Mouse (Mus musculus) layer of hippocampus, postnatal 14 days (tissue): ENCODE measurements at regions not wholly inside any gene's neighbourhood (a gene's known extent, or its start where the extent isn't known, plus 50 kb on each side); places are given as distances from the start of the nearest gene placed in this dataset.

Experiments used
- DNase-seq, 2 experiments: peaks; one replicate each; pipeline ENCODE4 v3.0.0; 2021 to 2022; ENCODE audit warnings: low spot score in 2 of 2, mixed read lengths in 1 of 2

DNA sequence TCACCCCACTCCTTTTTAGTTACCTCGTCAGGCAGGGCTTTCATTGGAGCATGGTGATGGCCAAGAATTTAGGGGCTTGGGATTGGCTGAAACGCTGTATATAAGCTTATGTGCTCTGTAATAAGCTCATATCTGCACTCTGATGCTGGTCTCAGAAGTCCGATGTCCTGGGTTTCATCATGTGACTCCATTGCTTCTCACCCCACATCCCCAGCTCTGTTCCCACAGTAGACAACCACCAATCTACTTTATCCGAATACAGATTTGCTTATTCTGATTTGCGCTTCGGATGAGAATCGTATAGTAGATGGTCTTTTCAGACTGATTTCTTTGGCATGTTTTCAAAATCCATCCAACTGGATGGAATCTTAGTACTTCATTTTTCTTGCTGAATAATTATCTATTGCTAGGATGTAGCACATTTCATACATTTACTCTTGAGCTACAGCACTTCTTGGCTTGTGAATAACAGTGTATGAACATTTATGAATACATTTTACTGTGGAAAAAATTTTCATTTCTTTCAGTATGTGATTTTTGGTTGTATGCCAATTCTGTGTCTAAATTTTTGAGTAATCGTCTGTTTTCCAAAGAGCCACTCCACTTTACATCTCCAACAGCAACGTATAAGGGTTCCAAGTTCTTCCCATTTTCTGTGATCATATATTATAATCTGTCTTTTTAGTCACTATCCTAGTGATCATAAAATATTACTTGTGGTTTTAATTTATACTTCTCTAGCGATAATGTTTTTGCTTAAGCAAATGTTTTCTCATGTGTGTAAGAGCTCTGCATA is 185.7 kb downstream of the Hace1 start:
- DNase-seq, result no peak

DNA sequence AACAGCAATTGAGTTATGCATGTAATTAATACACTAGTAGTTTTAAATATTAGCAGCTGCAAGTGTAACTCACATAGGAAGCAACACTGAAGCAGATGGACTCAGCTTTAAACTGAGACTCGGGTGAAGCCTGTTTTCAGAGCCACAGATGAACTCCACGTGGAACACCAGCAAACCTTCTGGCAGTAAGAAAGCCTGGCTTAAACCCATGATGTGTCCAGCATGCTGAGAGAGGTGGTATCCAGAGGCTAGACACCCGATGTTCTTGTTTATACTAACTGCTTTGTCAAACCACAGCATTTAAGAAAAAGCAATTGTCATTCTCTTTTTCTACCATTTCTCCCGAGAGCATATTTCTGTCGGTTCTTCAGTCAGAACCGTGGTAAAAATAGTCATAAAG is 202.1 kb downstream of the Hace1 start:
- DNase-seq, result no peak

DNA sequence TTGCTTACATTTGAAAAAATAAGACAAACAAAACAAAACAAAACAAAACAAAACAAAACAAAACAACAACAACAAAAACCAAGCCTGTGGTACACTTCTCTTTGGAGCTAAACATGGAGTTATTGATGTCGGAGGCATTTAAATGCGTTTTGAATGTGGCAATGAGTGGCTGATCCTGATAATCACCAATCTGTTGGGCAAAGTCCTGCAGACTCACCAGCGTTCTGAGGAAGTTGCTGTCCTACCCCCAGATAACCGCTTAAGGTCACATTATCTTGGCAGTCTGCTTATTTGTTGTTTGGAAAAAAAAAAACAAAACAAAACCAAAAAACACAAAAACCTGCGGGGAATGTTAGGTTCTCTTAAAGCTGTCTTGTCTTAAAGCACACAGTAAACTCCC is 205.4 kb downstream of the Hace1 start:
- no peak for DNase-seq

DNA sequence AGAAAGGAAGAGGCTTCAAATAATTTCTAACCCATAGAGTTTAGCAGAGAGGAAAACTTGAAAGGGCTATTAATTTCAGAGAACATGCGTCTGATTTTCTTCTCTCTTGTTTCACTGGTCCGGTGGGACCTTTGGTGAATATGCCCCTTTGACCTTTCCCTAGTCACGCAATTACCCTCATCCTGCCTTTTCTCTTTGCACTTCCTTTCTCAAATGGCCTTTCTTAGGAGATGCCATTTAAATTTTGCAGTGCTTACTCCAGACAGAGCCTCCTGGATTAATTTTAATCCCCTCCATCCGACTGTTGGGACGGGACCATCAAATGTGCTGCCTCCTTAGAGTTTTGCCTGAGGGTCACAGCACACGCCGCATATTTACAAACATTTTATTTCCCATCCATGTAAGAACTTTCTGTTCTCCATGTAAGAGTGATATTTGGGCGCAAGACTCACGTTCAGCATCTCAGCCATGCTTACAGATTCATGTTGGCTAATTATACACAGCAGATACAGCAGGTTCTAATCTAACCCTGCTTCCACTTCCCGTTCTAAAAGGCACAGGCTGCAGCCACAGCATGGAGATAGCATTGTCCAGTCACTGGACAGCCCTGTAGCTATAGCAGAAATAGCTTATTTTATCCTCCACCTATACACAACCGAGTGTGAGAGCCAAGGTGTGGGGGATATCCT is 206.0 kb downstream of the Hace1 start:
- no peak for DNase-seq

DNA sequence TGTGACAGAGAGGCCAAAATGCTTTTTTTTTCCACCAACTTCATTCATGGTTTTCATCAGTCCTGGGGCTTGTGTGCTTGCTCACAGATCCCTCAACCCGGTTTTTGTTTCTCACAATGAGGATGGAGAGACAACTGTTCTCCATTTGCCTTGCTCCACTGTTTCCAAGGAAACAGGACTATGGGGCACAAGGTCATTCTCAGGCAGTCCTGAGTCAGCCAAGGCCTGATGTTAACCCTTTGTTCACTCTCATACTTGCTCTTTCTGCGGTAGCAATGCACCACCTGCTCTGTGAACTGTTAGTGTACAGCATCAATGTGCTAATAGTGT is 206.5 kb downstream of the Hace1 start:
- no peak for DNase-seq

DNA sequence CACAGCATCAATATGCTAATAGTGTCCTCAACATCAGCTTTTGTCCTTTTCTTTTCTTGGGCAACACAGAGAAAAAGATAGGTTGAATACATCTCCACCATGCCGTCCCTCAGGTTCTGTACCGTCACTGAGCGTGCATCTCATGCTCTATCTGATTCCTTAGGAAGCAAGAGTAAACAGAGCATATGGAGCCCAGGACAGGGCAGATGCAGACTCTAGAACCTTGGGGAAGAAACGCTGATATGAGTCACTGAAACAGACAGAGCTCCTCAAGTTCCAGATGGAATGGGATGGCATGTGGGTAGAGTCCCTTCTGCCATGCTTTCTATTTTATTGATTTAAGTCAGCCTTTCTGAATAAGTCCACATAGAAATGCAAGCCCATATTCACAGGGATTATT is 206.9 kb downstream of the Hace1 start:
- DNase-seq, result peak; percentile 41 to 65

DNA sequence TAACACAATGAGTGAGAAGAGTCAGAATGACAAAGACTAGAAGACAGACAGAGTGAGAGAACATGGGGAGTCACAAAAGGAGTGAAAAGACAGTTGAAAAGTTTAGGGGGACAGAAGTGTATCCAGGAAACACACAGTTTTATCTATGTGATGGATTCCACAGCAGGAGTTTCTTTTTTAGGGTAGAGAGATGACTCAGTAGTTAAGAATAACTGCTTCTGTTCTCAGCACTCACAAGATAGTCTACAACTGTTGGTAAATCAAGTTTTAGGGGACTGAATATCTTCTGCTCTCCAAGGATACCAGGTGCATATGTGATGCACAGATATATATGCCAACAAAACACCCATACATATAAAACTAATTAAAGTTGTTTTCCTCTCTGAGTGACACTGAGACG is 210.7 kb downstream of the Hace1 start:
- DNase-seq, result no peak

DNA sequence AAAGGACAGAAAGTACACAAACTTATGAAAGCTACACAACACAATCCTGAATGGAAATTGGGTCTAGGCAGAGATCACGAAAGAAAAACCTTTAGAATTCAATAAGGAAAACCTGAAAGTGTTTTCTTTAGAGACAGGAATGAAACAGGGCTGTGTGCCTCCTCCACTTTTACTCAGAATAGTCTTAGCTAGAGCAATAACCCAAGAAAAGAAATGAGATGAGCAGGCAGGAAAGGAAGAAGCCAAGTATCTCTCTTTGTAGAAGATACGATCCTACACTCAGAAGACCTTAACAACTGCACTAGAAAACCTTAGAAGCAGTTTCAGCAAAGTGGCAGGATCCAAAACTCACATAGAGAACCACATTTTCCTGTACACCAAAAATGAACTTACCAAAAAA is 218.0 kb downstream of the Hace1 start:
- DNase-seq, result no peak

DNA sequence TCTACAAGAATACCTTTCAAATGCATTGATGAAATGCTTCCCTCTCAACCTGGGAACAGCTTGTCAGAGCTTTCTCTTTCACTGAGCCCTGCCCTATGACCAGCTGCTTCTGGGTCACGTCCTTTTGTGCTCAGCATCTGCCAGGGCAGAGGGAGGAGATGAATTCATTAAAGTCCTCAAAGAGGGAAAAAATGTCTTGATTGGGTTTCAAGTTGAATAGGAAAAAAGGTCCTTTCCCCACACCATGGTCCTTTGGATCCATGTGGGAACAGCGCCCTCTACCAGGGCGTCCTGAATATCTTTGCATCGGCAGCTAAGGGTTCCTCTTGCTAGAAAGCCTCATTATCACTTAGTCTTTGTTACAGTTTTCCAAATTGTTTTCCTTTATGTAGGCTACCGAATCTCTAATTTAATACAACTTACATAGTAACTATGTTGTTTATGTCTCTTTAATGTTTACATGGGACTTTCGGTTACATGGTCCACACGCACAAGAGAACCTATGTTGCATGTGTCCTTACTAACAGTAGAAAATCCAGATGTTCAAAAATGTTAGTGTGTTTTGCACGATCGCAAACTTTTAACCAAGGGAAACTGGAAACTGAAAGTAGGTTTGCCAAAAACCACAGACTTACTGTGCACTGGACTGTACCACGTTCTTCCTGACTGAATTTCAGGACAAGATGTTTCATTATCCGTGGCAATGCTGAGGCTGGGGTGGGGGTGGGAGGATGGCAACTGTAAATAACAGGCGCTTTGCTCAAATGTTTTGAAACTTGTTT is 222.6 kb downstream of the Hace1 start:
- peak; percentile 45 to 55 for DNase-seq

DNA sequence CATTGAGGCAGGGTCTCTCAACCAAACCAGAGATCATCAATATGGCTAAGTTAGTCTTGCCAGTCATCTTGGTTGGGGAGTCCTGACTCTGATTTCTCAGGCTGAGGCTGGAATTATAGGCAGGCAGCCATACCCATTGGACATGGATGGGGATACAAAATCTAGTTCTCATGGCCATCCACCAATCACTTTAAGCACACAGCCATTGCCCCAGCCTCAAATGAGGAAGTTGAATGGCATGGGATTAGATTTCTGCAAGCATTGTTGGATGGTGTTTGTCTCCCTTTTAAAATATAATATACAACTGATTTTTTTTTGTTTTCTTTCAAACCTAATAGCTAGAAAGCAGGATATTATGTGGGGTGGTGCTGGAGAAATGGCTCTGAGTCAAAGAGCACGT is 223.8 kb downstream of the Hace1 start:
- DNase-seq, result no peak

DNA sequence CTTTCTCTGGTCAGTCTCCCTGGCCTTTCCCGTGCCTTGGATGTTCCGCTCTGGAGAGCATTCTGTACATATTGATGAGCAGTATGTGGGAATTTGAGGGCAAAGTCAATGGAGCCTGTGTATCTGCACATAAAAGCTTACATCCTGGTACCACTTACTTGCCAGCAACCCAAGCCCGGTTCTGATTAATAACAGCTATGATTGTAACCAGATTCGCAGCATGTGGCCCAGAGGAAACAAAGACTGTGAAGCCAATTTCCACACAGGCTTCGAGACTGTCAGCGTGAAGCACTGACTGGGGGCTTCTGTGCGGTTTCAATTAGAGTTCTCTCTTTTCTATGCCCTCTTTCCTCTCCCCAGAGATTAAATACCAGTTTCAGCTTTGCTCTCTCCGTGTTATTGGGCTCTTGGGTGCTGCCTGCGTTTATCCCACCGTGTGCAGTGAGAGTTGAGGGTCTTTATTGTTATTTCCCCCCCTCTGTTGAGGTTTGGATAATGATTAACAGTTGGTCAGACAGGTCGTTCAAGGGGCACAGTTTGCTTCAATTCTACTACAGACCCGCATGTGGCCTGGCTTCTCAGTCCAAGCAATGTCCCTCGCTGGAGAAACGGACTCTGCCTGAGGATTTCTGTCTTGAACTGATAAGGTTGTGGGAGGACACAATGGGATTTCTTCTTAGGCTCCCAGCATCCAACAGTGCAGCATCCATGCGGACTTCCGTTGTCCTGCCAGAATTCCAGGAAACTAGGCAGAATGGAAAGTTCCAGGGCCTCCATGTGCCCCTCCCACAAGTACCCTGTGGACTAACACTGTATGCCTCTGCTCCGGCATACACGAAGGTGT is 229.6 kb downstream of the Hace1 start:
- peak; percentile 36 to 80 for DNase-seq

DNA sequence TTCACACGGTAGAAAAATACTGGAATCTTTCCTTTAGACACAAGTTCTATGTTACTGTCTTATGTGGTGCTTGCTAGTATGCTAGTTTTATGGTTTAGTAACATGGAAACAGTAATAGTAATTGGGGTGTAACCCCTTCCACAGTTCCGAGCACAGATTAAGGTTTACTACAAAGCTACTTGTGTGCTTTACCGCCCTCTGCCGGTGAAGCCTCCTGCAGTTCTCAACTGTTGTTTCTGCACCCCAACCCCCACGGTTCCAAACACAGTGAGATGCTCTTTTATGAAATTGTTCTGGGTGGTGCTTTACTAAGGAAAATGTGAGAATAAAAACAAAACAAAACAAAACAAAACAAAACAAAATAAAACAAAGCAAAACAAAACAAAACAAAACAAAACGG is 234.3 kb downstream of the Hace1 start:
- DNase-seq, result no peak

DNA sequence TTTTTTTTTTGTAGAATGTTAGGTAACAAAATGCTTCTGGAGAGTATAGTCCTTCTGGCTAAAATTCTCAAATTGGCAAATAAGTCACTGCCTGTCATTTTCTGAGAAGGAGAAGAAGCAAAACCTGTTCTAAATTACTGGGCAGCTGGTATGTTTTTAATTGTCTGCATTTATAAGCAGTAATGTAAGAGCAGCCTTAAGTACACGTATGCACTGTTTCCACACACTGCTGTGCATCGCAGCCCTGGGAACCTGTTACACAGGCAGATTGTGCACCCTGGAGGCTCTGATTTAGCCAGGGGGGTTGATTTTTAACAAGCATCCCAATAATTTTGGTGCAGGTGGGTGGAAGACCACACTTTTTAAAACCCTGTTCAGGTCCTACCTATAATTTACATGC is 236.2 kb downstream of the Hace1 start:
- no peak for DNase-seq

DNA sequence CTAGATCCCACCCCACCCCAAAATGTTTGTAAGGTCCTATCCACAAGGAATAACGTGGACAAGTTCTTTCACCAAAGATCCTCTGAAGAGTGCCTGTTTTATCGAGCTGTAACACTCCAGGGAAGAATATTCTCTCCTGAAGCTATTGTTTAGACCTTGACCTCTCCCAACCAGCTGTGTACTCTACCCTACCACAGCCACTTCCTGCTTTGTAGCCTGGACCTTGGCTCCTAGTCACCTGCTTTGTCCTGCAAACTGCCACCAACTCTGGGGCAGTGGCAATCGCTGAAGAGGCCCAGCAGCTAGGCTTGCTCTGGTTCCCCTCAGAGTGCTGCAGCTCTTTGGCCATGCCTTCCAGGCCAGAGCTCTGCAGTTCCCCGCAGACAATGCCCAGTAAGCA is 239.1 kb downstream of the Hace1 start:
- DNase-seq, result no peak

DNA sequence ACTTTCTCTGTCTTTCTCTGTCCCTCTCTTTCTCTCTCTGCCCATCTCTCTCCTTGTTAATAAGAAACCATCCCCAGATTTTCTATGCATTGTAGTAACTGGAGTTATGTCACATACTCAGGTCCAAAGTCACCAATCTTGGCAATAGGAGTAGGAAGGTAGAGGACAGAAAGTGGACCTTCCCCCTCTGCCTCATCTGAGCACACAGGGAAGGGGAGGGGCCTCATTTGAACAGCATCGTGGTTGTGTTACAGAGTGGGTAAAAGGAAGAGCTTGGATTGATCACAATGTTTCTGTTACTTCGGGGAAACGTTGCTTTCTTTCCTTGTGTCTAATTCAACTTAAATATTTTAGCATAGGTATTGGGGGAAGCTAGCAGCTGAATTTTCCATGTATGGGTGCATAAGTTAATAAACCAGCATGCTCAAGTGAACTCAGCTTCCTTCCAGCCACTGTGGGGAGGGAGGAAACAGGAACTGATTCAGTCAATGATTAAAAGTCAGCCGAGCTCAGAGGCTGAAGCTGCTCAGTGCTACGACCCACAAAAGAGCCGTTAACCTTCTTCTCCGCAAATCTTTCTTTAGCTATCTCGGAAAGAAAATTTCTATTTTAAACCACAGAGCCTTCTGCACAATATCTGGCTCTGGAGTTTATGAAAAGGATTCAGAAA is 243.5 kb downstream of the Hace1 start:
- DNase-seq, result no peak

DNA sequence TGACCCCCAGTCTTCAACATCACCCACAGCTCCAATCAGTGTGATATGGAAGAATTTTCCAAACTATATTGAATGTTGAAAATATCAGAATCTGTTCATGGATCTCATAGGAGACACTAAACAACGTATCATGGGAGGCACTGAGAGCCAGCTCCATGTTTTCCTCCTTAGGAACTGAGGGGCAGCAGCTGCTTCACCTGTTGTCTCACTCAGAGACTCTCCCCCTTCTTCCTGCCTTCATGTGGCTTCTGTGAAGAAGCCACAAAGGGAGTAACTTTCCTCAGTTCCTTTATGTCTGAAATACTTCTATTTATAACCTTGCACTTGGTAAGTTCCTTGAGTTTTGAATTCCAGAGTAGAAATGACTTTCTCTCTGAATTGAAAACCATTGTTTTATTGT is 244.6 kb downstream of the Hace1 start:
- no peak for DNase-seq

DNA sequence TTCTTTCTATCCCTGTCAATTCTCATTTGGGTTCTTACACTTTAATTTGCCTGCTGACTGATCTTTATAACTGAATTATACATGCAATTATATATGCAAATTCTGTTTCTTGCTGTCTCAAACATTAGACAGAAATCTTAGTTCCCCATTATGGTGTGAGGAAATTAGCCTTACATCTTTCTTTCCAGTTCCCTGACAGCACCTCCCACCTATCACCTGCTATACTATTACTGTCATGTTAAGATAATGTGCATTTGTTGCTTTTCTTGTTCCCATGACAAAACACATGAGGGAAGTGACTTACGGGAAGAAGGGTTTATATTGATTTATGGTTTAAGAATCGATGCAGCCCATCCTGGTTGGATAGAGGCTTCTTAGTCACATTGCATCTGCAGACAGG is 246.0 kb downstream of the Hace1 start:
- DNase-seq, result no peak

DNA sequence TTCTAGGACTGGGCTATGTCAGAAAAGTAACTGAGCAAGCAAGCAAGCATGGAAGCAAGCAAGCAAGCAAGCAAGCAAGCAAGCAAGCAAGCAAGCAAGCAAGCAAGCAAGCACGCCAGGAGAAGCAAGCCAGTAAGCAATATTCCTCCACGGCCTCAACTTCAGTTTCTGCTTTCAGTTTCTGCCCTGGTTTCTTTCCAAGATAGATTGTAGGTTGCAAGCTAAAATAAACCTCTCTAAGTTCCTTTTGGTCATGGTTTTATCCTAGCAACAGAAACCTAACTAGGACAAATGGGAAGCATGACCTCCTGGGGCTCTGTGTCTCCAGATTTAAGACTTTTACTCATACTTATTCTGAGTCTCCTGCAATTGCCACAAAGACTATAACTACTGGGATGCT is 271.0 kb downstream of the Hace1 start:
- no peak for DNase-seq

DNA sequence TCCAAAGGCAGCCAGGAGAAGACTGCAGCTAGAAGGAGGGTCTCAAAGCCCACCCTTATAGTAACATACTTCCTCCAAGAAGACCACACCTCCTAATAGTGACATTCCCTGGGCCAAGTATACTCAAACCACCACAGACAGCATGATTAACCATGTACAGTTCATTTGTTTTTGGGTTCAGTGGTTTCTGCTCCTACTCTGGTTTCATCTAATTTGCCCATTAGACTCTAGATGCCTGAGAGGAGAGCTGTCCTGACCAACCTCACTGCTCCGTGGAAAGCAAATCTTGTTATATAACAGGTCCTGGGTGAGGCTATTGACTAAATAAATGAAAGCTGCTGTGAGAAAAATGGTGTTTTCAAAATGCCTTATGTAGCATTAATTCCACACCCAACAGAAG is 272.2 kb downstream of the Hace1 start:
- DNase-seq, result no peak

DNA sequence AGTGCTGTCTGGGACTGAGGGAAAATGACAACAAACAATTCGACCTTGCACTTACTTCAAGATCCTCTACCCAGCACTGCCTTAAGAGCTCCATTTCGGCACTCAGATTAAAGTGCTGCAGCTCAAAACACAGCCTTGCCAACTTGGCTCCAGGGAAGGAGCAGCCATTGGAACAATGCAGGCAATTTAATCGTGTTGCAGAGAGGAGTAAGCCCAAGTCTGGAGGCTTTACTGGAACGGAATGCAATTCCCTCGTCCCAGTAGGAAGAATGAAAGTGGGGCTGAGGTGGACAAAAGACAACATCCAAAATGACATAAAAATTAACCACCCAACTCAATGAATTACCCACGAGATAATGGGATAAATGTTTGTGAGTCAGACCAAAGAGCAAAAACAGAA is 273.0 kb downstream of the Hace1 start:
- peak in 1 of 2 experiments; percentile 42 for DNase-seq

DNA sequence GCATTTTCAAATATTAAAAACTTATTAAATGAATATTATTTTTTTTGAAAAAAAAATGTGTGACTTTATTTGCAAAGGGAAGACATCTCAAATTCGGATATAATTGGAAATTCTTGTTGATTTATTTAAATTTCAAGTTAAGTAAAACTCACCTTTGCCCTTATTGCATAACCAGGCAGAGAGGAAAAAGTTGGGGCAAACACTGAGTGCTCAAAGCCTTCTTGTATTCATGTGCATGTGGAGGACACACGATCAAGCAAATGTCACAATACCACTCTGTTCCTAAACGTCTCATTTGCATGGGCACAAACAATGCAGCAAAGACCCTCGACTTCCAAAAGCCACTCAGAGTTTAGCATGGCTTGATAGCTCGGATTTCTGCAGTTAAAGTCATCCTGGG is 275.1 kb downstream of the Hace1 start:
- DNase-seq, result no peak
